Mouse (Mus musculus) kidney, adult 18-20 months (tissue): Measurements from ENCODE around the gene Cxcl12.
A peak's percentile ranks its signal among the peaks of the same experiment; 100 is the strongest.

Source experiments
- DNase-seq: peaks from one replicate; pipeline ENCODE4 v3.0.0; 2021

Cxcl12 gene

DNA sequence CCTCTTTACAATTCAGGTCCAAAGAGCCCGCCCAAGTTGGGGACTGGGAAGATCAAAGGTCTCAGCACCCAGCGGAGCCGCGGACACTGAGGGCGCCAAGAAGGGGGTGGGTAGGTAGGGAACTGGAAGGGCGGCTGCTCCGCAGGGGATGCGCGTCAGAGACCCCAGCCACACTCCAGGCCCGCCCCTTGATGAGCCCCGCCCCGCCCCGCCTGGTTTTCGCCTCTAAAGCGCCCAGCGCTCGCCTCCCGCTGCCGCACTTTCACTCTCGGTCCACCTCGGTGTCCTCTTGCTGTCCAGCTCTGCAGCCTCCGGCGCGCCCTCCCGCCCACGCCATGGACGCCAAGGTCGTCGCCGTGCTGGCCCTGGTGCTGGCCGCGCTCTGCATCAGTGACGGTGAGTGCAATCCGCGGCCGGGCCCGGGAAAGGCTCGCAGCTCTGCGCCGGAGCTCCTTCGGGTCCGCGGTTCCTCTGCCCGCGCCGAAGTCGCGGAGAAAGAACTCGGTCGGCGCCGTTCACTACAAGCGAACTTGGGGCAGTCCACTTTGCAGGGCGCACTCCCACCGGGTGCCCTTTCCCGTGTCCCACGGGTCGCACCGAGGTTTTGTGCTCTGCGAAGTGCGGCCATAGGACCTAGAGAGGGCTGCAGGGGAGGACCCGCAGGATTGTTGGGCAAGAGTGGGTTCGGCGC, at the start of gene Cxcl12:
Gene Cxcl12, plus strand, starts transcription at position 215 of the 691 bp plus-strand sequence.
- peak; percentile 83 for DNase-seq

DNA sequence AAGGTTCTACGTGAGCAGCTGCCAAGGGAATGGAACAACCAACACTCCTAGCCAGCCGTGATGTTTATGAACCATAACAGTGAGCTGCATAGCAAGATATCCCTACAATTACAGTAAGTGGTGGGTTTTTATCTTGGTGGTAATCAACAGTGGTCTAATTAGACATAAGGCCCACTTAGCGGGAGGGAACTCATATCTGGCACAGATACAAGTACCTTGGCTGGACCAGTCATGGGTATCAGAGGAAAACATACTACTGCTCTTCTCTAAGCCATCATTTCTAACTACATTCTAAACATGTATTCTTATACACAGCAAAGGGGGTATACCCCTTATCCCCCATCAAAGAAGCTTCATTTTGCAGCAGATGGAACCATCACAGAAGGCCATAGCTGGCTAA, 46.3 kb upstream of the Cxcl12 start:
- DNase-seq: no peak

DNA sequence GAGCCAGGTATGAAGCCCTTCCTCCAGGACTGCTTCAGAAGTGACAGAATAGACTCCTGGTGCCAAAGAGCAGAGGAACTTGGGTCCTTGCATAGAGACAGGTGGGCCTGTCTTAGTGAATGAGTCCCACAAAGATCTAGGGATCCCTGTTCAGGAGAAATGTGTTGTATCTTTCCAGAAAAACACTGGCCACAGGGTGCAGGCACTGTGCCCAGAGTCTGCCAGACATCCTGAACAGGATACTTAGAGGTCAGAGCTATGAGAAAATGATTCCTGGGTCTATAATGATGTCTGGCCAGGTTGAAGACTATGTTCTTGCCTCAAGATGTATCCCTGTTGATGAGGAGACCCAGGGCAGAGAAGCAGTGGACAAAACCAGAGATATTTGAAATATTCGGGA, 42.0 kb upstream of the Cxcl12 start:
- no peak for DNase-seq

DNA sequence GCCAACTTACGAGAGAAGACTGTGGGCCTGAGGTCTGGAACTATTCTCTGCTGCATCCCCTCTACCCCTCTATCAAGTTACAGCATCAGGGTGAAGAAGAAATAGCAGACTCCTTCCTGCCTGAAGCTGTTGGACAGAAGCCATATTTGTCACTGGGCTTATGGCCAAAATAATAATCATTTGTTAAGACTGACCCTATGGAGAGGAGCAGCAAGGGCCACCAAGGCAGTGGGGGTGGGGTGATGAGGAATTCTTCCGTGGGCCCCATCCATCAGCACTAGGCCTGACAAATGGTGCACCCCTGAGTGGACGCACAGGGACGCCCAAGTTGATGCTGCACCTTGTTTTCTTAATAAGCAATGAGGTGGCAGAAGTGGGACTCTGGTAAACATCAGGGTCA, 38.9 kb upstream of the Cxcl12 start:
- DNase-seq: no peak

DNA sequence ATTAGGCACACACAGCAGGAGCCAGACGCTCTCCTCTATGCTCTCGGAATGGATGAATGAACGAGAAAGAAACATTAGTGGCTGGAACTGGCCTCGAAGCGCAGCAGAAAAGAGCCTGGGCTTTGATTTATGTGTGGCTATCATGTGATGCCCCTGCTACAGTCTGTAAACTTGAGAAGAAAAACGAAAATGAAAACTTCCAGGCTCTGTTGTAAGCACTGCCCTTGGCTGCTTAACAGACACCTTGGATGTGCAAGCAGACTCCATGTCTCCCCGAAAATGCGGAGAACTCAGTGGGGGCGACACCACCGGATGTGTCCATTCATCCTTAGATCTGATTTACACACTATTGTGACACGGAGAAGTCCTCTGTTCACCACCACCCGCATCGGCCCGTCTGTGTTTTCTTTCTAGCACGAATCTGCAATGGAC, 37.6 kb upstream of the Cxcl12 start:
- DNase-seq: no peak

- no peak for DNase-seq
Measured at GRCm38 (mm10) chr6:117134526-117134925, 33.8 kb upstream of the Cxcl12 start.

GRCm38 (mm10) chr6:117137735-117138134, 30.6 kb upstream of the Cxcl12 start:
- no peak for DNase-seq

DNA sequence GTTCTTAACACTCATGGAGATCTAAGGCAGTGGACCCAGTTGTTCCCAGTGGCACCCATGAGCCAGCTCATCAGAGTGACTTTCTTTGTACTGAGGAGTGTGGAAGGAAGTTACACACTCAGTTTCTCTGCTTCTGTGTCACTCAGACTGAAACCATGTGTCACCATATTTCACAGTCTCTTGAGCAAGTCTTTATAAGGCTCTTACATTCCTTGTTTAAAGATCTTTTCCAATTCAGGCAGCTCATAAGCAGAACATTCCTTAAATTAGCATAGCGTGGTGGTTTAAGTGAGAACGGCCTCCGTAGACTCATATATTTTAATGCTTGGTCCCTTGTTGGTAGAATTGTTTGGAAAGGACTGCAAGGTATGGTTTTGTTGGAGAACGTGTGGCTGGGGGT, 27.4 kb upstream of the Cxcl12 start:
- DNase-seq: no peak

DNA sequence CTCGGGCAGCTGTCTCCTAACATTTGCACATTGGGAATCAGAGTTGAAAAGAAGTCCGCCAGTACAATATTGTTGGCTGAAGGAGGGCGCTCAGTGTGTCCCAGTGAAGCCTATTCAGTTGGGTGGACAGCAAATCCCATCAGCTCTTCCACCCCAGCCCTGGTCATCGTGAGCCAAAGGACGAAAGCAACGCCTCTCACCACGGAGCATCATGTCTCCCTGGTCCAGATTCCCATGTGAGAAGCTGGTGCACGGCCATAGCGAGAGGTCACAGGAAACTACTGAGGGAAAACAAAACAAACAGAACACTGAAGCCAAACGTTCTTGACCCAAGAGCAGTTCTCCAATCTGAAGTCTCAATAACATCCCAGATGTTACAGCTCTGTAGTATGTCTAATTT, 21.4 kb upstream of the Cxcl12 start:
- DNase-seq: no peak

DNA sequence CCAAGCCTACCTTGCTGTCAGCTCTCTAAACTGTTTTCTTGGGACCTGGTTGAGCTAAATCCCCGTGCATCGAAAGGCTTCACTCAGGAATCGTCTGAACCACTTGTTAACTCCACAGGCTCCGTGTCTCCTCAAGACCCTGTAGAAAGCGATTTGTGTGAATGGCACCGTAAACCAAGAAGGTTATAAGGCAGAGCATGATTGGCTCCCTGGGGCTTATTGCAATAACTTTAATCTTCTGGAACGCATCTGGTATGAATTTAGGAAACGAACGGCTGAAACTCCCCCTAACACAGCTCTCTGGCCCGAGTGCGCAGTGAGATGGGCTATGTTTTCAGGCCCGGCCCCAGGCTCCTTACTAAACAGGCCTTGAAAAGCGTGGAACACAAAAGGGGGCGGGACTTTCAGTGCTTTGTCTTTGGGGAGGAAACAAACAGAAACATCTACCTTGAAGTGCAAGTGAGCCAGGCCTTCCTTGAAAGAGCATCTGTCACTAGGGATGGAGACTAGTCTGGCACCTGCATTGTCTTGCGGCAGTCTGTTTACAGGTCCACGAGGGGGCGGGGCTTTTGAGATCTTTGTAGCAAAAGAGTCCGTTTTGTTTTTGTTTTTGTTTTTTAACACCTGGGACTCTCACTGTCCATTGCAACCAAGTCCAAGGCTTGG, 16.7 kb upstream of the Cxcl12 start:
- DNase-seq: no peak

DNA sequence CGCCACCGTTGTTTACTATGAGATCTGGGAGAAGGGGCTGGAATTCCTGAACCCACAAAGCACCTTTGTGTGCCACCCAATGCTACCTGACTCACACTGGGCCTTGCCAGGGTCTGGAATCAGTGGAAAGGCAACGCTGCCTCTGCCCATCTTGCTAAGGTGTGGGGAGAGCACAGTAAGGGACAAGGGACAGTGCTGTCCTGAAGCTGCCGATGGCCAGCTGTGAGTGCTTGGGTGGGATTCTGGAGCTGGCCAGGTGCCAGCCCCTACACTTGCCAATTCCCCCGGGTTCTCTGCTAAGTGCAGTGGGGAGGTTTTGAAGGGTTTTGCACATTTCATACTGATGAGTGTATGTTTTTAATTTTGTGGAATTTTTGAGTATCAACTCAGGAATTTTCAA, 15.3 kb upstream of the Cxcl12 start:
- DNase-seq: no peak

DNA sequence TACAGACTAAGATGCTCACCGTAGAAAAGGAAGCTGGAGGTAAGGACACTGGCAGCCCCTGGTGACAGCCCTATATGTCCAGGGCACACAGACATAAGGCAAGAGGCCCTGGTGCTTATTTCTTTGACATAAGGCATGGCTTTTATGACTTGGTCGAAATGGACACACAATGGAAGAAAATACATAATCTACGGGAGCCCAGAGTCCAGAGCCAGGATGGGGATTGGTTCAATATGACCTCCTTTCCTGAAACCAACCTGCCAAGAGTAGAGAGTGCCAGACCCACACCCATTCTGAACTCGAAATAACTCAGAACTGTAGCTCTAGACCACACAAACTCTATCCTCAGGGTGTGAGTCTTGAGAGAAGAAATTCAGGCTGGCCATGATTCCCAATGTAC, 11.5 kb upstream of the Cxcl12 start:
- DNase-seq: no peak

DNA sequence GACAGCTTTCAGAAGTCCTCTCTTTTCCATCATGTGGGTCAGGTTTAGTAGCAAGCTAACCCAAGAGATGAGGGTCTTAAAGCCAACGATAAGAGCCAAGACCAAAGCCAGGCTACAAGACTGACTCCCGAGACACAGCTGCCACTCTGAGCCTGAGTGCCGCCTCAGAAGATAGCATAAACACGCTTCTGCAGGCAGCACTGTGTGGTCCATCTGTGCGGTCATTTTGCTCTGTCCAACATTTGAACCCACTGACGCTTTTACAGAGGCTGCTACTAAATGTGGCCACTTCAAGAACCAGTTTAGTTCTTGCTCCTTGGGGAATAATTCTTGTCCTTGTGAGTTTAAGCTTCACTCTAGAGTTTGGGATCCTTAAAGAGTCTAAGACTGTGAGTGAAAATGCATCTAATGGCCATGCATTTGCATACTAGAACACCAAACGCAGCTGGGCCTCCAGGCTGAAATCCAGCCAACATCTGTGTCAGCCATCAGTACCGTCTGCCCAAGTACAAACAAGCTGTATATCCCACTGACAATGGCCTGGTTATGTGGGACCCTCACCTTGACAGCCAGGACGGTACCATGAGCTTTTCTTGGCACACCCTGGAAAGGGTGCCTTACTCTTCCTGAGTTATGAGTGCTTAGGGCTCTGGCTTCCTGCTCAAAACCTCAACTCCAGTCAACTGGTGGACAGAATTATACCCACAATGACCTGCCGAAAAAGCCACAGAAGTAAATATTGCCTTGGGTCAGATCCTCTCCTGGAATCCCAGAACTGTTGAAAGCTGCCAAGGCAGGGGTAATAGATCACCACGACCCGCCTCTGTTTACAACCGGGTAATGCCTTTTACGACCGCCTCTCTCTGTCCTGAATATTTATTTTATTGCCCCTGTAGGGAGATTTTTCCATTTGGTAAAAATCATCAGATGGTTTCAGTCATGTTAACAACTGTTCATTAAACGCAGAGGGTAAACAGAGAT, 8.3 kb upstream of the Cxcl12 start:
- DNase-seq: peak; percentile 15

DNA sequence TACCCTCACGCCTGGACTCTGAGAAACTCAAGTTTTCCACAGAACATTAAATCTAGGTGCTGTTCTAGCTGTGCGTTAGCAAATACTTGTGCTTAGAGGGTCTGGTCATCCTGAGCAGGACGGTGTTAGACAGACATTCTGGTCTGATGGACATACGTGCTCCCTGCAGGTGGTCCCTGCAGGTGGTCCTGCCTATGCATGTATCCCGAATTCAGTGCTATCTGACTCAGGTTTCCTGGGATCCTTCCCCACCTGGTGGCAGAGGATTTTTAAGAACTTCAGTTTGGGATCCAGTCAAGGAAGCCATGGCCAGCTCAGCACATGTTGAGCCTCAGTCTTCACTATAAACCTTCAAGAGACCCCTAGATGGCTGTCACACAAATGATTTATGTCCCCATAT, 4.8 kb upstream of the Cxcl12 start:
- DNase-seq: no peak

DNA sequence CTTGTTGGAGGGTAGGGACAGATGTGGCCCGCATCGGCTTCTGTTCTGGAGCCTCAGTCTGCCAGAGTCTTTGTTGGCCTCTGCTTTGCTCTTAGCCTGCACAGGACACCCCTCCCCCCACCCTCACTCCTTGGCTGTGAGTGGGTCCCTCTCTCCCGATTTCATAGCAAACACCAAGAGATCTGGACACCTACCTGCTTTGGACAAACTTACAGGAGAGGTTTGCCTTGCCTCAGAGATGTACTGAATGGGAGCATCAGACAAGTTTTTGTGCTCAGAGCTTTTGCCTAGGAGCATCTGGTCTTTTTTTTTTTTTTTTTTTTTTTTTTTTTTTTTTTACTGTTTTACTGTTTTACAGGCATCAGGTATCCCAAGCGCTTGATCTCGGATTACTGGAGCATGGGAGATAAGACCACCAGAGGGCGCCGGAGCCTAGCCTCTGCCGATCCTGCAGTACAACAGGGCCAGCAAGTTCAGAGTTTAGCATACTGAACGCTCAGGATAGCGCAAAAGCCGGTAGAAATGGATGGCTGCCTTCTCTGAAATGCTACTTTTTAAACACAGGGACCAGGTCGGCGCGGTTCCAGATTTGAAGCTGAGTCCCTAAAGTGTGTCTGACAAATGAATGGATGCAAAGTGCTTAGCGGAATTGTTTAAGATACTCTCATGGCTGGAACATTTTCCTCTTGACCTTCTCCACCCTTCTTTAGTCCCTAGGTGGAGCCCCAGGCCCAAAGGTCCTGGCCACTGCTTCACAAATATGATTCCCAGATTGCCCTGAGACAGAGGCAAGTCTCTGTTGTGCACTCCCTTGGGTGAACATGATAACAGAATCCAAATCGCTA, 1.5 kb upstream of the Cxcl12 start:
- peak; percentile 90 for DNase-seq

GRCm38 (mm10) chr6:117167426-117167730, 957 bp upstream of the Cxcl12 start:
- no peak for DNase-seq

- peak; percentile 58 for DNase-seq
Measured at GRCm38 (mm10) chr6:117169051-117169909, 945 bp downstream of the Cxcl12 start.

DNA sequence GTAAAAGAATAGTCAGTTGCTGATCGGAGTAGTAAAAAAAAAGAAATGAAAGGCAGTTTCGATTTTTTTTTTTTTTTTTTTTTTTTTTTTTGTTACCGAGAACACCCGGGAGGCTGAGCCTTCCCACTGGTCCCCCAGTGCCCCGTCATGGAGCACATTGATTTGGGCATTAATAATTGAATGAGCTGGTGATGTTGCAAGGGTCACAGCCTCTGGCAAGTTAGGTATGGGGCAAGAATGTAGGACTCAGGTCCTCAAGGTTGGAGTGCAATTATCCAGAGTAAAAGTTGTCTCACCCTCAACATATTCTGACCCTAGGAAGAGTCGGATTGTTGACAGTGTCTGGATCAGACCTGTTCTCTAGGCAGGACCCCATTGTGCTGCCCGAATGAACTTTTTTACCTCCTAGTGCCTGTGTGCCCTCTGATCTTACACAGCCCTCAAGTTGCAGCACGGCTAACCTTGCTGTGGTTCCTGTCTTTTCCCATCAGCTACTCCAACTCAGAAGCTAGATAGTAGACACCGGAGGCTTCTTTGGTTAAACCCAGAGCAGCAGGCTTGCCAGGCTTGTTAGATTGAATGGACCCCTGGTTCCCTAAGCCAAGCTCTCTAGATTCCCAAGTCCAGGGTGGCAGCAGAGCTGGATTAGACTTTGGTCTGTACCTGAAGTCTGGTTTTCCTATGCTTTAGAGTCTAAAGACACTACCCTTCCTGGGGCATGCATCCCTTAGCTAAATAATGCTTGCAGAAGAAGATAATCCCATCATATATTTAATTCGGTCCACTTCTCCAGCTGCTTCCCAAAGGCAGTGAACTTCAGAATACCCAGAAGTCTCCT, 1.8 kb downstream of the Cxcl12 start:
- DNase-seq: peak; percentile 11

DNA sequence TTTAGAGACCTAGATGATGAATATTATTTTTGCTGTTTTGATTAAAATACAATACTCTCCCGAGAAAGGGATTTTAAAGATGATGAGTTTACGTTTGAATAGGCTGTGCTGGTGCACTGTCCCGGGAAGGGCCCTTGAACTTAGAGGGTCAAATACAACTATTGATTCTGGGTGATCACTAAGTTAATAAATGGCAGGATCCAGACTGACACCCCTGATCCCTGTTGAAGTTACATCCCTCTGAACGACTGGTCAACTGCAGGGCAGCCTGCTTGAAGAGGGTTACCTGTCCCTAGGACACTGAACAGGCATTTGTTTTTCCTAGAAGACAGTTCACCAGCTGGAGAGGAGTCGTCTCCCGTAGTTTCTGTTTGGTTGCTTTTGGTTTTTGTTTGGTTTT, 4.0 kb downstream of the Cxcl12 start:
- no peak for DNase-seq

- DNase-seq: peak; percentile 82
Measured at GRCm38 (mm10) chr6:117173876-117174275, 5.5 kb downstream of the Cxcl12 start.
